Mouse (Mus musculus): Measurements from ENCODE around the gene Idua. TPM values are rescaled to one million over a fixed set of nuclear protein-coding genes. Genes with fewer than 3 reads are reported as not detected.

Gene Idua
- polyA plus RNA-seq, 2 experiments from 2014 or later = 22.1 to 56.4 TPM

DNA sequence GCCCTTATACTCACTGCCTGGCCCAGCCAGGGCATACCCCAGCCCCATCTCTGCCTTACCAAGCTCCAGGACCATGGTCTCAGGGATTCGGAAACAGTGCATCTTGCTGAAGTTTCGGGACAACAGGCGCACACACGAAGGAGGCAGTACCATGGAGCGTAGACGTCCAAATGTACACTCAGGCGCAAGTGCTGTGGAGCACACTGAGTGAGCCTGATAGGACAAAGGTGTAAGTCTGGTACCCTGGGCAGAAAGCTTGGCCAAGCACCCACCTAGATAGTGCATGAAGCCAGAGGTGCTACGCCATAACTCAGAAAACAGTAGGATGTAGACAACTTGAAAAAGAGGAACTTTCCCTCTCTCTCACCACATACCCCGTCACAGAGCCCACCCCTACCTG is 4.8 kb upstream of the Idua start:
- no peak for ATAC-seq

DNA sequence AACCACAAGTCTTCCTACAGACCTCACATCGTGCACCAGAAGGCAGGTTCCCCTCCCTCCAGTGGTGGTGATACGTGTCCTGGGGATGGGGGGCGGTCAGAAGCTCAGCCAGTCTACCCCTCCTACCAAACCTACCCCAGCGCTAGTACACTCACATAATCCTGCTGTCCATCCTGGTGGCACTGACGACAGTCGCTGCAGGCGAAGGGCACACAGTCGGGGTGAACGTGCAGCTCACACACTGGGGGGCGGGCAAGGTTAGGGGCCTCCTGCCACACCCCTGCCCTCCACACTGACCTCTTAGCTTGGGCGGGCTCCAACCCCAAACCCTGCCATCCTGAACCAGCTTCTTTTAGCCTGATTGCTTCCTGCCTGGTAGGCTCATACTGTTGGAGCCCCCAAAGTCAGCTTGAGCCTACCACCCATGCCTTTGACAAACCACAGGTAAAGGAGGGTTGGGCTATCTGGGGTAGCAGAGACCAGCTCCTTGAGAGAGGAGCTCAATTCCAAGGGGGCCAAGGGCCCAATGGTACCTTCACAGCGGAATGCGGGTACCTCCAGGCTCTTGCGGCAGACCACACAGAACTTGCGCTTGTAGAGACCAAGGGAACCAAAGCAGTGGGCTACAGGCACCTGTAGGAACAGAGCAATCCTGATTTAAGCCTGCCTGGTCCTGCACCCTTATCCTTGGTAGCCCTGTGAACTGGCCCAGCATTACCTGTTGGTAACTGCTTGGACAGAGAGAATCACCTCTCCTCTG is 4.1 kb upstream of the Idua start:
- no peak for ATAC-seq

DNA sequence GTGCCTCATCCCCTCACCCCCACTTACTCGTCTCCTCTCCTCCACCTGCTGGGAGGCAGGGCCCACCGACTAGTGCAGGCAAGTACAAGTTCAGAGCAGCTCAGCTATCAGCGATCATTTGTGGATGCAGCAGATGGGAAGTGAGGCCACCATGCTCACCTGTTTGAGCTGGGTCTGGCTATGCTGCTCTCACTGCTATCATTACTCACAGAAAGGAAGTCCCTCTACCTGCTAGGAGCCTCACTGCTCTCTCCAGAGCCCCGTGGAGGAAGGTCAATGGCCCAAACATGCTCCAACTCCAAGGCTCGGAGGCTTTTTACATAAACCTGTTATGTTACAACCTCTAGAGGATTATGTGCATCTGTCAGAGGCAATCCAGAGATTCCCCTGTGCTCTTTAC is 2.7 kb upstream of the Idua start:
- ATAC-seq = no peak

DNA sequence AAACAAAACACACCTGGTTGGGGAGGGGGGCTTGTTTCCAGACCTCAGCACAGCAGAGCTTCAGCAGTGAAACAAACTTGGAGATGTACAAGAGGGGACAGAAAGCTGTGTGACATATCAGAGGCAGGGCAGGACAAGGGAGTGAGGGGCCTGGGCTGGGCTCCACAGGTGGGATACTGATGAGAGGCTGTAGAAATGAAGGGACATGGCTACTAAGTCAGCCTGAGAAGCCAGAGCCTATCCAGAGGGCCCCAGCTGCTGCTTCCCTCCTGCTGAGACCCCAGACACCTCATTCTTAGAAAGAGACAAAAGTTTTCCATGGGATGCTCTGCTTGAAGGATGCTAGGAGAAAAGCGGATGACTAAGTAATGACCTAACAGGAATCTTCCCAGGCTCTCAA is 1.5 kb upstream of the Idua start:
- no peak for ATAC-seq

DNA sequence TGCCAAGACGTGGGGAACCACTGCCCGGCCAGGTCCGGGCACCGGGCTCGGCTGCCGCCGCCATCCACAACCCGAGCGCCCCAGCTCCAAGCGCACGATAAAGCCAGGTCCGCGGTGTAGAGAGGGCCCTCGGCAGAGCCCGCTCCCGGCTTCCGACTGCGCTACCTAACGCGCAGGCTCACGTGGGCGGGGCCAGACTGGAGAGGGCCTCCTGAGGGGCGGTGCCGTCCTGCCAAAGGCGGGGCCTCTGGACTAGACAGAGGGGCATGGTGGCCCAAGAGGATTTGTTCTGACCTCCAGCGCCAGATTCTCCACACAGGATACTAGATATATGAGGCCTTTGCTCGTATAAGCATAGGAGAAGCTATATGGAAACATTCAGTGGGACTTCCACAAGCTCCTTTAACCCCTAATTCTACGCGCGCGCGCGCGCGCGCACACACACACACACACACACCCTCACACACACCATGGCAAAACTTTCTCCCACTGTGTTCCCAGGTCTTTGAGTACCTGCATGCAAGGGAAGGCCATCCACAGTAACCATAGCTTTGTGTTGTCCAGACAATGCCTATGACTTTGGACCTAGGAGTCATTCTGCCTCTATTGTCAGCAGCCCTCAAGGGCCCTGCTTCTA is 619 bp downstream of the Idua start:
- peak; percentile 99 for ATAC-seq

DNA sequence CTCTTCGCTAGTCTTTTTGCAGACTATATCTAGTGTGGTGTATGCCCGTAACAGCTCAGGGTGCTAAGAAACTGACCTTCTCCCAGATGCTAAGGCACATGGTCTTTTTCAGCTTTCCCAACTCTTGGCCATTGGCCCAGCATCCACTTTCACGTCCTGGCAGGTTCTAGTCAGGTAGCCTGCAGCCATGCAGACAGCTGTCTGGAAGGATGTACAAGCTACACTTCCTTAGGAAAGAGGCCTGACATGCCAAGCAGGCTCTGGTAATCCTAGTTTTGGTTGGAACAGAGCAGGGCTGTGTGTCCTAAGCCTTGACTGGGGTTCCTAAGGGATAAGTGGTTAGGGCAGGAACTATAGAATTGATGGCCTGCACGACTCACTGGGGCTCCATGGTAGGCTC is 2.6 kb downstream of the Idua start:
- no peak for ATAC-seq

DNA sequence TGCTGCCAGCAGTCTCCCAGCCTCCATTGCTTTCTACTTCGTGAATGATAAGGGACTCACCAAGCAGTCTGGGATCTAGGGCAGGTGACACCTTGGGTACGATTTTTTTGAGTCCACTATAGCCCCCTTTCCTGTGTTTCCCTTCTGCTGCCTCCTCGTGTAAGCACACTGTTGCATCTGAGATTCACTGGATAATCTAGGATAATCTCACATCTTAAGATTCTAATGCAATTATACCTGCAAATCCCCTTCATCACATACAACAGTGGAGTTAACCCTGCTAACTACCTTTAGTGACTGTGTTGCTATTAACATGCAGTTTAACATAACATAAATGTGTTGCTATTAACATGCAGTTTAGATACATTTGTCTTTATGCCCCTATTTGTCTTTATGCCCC is 4.9 kb downstream of the Idua start:
- ATAC-seq = no peak

DNA sequence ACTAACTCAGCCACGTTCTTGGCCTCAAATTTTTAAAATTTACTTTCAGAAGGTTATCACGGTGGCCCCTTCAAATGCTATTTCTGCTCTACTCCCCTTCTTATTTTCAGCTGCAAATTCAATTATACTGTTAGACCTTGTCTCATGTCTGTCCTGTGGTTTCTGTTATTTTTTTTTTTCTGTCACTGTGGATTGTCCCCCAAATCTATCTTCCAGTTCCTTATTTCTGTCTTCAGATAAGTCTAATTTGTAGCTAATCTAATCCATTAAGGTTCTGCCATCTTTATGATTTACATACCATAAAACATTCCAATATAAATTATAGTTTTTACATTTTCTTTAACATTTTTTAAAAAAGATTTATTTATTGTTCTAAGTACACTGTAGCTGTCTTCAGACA is 7.2 kb downstream of the Idua start:
- no peak for ATAC-seq

DNA sequence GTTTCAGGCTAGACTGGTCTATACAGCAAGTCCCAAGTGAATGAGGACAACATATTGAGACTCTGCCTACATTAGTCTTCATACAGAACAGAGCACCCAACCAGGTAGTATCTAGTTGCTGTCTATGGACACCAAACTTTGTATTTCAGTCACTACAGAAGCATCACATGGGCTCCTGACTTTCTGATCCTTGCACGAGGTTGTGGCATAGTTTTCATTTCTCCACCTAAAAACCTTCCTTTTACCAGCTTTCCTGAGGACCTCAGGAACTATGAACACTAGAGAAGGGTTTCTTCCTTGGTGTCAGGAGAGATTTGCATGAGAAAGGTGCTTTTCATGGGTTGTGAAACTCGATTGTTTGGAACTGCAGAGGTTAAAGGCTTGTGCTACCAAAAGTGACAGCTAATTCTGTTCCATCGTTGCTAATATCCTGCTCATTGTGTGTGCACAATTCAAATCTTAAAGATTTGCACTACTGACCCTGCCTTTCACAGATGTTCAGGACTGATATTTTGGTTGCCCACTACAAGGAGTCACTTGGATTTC is 8.3 kb downstream of the Idua start:
- peak; percentile 15 for ATAC-seq

DNA sequence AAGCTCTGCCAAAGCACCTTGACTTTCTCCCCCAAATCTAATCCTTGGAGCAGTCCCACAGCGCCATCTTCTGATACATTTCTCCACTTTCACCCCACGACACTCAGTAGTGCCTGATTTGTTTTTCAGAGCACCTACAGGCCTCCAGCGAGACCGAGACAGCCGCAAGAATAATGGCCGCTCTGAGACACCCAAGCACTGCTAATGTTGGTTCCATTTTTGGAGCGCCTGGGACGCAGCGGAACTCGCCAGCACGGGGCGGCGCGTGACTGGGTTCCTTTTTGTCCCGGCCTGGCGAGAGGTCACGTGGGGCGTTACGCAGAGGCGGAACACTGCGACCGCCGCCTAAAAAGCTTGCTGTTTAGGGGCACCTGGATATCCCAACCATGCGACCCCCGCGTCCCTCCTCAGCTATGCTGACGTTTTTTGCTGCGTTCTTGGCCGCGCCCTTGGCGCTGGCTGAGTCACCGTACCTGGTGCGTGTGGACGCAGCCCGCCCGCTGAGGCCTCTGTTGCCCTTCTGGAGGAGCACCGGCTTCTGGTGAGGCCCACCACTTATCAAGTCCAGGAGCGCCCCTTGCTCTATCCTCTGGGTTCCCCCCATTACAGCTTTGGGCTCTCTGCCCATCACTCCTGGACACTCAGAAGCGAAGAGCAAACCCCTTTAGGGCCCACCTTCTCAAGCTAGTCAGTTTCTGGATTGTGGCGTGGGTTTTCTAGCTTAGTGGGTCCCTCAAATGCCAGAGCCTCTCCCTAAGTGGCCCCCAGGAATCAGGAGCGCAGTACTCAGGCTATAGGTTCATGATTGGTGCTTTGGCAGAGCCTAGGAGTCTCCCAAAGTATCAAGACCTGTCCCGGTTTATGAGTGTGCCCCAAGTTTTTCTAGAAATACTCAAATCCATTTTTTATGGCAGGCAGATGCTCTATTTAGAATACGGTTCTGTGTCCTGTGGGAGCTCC is 9.1 kb downstream of the Idua start, which contains the start of gene Dgkq:
TSS of gene Dgkq (minus strand) at position 696 of the 960 bp plus-strand sequence.
- ATAC-seq = peak; percentile 88

DNA sequence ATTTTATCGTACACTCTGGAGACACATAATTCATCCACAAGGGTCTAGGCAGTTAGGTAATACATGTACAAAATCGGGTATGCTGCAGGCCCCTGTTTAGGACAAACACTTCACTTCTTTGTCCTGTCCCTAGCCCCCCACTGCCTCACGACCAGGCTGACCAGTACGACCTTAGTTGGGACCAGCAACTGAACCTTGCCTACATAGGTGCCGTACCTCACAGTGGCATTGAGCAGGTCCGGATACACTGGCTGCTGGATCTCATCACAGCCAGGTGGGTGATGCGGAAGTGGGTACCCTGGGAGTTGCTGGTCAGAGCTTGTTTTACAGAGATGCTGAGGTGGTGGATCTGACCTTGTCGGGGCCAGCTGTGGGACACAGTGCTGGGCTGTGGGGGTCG is 9.9 kb downstream of the Idua start:
- no peak for ATAC-seq

DNA sequence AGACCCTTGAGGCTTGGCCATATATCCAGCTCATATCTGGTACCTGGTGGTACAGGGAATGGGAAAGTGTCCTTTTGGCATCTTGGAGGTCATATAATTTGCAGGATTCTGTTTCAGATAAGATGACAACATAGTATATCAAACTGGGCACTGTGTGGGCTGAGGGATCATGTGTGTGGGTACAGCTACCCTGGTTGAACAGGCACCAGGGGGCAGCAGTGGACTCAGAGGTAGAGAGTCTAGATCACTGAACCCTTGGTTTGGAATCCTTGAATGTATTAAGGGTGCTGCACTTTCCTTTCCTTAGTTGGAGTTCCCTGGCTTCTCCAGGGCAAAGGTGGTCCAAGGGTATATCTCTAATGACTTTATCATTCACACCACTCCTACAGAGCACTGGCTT is 10.7 kb downstream of the Idua start:
- no peak for ATAC-seq

DNA sequence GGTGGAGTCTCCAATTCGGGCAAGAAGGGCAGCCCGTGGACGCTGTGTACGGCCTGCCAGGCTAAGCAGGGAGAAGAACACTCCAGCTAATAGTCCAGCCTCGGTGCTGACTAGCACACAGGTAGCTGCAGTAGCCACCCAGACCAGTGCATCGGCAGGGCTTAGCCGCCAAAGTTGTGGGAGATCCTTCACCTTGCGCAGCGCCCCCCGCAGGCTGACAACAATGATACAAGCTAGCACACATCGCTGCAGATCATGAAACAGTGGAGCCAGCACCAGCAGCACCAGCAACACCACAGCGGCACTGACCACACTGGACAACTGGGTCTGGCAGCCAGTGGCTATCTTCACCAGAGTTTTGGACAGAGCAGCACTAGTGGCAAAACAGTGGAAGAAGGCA is 11.6 kb downstream of the Idua start:
- ATAC-seq = no peak

DNA sequence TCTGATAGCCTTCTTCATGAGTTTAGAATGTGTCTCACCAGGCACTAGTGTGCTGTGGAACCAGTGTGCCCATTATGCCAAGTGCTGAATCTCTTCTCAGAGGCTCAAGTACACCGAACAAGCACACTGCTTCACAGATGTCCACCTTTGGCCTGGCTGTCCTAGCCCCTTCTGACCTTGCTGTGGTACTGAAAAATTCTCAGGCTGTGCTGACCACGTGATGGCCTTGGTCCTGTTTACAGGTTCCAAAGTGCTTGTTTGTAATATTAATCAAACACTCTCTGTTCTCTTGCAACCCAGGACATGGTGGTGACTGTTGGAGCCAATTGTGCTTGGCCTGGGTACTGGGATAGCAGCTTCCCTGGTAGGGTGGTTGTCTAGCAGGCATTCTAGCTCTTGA is 14.5 kb downstream of the Idua start:
- ATAC-seq = no peak

DNA sequence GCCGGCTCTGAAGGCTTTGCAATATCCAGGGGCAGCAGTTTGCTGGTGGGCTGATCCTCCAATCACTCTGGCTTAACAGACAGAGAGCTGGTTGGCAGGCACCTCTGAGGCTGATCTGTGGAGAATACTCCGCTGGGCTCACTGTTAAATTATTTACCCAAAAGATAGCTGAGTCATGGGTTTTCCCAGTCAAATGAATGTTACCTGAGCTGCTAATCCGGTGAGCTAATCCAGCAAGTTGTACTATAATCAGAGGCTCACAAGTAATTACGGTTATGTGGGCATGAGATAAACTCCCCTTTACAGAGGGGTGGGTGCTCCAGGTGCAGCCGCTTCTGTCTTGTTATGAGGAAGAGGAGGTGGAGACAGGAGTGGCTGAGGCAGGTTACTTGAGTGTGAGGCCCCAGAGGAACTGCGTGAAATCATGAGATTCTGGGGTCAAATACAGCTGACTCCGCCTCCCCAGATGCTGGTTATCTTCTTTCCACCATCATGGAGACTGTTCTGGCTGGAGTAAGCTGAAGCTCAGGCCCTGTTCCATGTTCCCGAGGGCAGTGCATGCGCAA is 15.2 kb downstream of the Idua start, which contains the start of gene Slc26a1:
TSS of gene Slc26a1 (minus strand) at position 319 of the 566 bp plus-strand sequence.
- ATAC-seq = no peak

DNA sequence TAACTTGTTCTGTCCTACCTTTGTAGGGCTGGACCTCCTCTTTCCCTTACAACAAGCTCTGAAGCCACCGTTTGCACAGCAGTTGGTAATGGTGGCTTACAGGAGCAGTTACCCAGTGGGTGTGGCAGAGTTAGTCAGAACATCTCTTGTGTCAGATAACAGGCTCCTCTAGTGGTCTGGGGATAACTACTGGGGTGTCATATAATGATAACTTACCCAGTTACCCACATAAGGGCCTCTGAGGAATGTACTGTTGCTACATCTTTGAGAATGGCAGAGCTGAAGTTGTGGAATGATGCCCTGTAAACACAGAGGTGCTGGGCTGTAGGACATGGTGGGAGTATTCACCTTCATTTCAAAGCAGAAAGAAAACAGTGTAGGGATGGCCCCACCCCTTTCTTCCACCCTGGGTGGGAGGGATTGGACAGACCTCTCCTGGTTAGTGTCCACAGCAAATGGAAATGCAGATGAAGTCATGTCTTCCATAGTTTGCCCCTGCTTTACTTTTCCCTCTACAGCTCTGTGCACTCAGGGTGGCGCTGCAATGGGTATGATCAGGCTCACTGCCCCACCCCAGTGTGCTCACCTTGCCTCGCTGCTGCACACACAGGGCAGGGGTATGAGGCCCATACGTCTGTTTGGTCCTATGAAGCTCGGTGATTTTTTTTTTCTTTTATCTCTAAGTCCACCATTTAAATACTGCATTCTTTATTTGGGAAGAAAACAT is 16.8 kb downstream of the Idua start:
- no peak for ATAC-seq

DNA sequence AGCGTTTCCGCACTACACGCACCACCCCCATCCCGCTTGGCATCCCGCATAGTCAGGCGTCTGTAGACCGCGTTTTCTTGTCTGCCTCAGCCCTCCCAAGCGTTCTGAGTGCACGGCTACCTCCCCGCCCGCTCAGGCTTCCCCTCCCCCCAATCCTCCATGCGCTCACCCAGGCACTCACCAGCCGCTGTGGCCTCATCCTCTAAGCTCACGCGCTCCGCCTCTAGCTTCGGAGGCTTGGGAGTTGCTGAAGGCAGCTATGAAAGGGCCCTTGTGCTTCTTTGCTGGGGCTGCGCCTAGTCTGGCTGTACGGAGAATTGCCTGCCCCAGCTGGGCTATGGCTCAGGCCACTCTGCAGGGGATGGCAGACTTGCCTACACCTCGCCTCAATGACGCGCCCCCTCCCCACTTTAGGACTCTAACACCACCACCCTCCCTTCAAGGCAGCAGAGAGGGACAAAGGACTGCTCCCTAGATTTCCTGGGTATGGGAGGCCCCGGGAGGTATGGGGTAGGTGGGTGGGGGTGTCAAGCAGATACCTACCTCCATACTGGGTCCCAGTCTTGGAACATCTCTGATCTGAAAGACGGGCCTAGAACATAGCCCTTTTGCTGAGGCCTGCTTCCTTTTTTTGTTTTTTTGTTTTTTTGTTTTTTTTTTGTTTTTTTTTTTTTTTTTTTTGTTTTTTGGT is 17.6 kb downstream of the Idua start:
- ATAC-seq = no peak

DNA sequence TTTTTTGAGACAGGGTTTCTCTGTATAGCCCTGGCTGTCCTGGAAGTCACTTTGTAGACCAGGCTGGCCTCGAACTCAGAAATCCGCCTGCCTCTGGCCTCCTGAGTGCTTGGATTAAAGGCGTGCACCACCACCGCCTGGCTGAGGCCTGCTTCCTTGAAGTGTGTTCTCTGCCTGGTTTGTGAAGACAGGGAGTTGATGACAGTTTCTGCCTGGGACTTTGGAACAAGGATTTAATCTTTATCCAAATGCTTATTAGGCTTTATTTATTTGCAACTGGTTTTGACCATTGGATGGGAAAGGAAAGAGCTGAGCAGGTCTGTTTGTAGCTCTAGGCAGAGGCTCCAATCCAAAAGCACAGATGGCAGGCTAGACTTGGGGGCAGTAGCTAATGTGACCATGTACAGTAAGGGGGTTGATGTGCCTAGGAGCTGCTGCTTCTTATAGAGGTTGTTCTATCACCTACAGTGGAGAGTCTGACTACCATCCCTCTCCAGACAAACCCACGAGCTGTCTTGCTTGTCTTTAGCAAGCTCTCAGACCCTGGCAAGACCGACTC is 18.2 kb downstream of the Idua start:
- ATAC-seq = no peak

DNA sequence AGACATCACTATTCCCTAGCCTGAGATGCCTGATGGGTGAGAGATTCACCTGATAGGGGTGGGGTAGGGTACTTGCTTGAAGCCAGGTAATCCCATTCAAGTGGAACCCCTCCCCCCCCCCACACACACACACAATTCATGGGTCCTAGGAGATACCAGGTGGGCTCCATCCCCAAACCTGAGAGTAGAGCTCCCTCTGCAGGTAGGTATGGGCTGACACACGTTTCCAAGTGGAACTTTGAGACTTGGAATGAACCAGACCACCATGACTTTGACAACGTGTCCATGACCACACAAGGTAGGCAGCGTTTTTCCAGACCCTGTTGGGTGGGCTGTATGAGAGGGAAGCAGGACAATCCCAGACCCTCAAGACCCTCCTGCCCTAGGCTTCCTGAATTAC is 19.8 kb downstream of the Idua start:
- ATAC-seq = no peak

DNA sequence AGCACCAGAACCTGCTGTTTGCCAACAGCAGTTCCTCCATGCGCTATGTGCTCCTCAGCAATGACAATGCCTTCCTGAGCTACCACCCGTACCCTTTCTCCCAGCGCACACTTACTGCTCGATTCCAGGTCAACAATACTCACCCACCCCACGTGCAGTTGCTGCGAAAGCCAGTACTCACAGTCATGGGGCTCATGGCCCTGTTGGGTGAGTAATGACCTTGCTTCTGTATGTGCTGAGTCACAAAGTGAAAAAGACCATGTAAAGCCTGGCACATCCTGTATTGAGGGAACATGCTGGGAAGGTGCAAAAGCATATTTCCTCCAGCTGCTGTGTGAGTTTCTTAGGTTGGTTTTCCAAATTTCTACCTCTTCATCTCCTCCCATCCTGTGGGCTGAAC is 20.7 kb downstream of the Idua start:
- no peak for ATAC-seq

DNA sequence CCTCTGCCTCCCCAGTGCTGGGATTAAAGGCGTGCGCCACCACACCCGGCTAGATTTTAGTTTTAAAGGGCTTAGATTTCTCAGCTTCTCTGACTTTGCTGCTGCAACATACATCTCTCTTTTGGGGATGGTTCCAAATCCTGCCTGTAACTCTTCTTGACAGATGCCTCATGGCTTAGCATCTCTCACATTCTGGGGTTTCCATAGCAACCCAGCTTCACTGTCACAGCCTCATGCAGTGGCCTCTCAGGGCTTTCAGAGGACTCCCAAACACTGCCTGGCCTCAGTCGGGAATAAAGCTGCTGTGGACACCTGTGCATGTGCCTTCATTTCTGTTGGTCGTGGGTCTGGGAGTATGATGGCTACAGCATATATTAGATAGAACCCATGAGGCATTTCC is 29.0 kb downstream of the Idua start:
- ATAC-seq = no peak

Measured in CD4-positive, CD25-positive, alpha-beta regulatory T cell, adult 4 months (primary cell).